Mouse (Mus musculus) kidney, adult 11 months (tissue): Measurements from ENCODE around the gene Pbxip1.

Experiments used
- DNase-seq: peaks from one replicate; pipeline ENCODE4 v3.0.0; 2022

Pbxip1 gene

DNA sequence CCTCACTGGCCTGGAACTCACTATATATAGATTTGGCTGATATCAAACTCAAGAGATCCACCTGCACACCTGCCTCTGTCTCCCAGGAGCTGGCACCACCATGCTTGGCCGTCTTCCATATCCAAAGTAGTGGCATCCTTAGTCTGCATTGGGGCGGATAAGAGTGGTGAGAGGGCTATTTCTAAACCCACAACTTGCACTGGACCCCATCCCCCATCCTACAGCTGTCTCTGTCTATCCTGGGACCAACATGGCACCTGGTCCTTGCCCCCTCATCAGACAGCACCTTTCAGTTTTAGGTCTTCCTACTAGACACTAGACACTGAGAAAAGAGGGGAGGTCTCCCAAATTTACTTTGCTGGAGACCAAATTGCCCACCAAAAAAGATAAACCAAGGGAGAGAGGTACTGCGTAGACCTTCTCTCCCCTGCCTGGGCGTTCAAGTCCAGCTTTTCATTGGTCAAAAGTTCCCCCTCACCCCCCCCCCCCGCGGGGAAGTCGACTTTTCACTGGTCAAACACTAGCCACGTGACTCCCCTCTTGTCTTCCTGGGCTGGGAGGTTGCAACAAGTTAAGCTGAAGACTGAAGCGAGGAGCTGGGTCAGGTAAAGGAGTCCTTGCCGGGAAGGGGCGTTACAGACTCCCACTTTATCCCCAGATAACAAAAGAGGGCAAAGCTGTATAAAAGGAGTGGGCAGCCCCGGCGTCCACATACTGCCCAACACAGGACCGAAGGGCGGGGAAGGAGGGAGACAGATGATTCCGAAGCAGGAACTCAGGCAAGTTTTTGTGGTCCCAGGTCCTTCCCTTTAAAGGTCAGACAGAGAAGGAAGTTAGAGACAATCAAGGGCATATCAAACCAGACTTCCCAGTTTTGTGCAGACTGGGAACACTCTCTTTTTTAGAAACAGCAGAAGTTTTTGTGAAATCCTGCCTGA lies at the start of gene Pbxip1:
Pbxip1 (plus strand) TSS at position 531 of the 938 bp plus-strand sequence.
- peak; percentile 74 for DNase-seq

DNA sequence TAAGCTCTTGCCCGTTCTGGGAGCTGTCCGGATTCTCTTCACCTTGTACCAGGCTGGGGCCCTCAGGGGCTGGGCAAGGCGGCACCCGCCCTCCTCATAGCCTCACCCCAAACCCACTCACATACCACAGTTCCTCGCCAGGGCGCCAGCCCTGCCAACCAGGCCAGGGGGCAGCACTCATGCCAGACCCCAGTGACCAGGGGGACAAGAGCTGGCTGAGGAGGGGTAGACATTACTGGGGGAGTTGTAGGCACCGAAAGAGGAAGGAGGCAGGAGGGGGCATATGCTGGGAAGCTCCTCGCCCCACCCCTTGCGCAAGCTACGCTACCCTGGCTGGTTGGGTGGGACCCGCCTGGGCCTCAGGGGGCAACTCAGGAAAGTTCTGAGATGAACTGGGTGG lies 48.9 kb upstream of the Pbxip1 start:
- DNase-seq = peak; percentile 37

DNA sequence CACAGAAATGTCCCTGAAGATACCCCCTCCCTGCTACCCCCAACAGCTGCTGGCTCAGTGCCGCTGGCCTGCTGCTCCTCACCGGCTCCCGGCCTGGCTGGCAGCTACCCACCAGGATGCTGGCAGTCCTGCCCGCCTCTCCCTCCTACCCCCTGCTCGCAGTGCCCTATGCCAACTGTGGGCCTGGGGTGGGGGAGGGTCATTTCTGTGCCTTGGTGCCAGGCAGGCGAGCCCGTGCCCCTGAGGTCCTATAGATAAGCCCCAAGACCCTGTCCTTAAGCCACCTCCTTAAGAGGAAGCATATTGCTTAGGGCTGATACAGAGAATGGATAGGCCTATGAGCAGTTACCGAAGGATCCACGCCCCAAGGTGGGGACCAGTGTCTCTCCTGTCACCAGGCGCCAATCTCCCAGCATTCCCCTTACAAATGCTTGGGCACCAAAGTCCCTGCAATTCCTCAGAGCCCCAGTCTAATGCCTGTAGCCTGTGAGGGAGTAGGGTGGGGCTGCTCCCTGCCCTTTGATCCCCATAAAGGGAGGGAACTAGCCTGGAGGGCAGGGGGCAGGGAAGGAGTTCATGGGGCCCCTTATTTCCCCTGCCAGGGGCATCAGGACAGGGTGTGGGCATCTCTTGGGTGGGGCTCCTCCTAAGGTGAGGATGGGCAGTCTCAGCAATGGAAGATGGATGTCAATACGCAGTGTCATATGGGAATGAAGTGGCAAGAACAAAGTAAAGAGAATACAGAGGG lies 48.2 kb upstream of the Pbxip1 start:
- DNase-seq = peak; percentile 67

DNA sequence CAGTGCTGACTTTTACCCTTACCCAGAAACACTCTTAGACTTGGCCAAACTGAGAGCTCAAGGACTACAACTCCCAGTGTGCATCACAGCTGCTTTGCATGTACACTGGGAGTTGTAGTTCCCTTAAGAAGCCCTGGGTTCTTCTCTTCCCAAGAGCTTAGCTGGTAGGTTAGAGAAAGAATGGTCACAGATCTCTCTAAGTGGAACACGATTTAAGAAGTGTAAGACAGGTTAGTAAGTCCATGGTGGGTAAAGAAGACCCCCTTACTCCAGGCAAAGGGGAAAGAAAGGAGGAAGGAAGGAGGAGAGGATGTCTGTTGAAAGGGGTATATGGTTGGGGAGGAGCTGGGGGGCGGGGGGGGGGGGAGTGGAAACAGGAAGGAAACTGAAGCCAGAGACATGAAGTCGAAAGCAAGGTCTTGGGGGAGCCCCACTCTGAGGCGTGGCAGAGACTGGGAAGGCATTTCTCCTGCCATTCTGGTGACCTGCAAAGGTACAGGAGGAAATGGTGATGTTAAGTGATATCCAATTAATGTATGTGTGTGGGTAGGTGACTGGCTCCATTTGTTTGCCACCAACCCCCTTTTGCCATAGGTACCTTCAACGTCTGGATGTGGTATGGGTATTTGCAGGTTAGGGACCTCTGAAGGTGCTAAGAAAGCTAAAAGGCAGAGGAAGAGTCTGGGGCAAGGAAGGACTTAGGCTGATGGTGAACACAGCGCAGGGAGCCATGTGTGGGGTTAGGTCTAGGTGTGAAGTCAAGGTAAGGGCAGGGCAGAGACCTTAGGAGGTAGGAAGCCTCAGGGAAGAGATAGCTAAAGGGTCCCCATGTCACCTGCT lies 47.4 kb upstream of the Pbxip1 start:
- peak; percentile 31 for DNase-seq

DNA sequence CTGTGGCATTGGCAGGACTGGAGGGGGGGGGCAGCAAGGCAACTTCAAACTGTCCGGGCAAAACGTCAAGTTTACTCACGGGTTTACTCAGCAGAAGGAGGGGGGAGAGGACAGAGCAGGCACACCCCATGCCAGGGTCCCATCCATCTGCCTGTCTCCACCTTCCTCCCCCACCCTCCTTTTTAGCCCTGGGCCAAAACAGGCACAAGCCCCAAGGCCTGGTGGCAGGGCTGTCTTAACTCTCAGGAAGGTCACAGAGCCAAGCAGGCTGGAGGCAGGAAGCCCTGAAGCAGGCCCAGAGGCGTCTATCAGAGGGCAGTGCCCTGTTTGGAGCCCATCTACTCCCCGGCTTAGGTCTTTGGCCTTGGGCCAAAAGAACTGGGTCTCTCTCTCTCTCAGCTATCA lies 46.4 kb upstream of the Pbxip1 start:
- peak; percentile 53 for DNase-seq

DNA sequence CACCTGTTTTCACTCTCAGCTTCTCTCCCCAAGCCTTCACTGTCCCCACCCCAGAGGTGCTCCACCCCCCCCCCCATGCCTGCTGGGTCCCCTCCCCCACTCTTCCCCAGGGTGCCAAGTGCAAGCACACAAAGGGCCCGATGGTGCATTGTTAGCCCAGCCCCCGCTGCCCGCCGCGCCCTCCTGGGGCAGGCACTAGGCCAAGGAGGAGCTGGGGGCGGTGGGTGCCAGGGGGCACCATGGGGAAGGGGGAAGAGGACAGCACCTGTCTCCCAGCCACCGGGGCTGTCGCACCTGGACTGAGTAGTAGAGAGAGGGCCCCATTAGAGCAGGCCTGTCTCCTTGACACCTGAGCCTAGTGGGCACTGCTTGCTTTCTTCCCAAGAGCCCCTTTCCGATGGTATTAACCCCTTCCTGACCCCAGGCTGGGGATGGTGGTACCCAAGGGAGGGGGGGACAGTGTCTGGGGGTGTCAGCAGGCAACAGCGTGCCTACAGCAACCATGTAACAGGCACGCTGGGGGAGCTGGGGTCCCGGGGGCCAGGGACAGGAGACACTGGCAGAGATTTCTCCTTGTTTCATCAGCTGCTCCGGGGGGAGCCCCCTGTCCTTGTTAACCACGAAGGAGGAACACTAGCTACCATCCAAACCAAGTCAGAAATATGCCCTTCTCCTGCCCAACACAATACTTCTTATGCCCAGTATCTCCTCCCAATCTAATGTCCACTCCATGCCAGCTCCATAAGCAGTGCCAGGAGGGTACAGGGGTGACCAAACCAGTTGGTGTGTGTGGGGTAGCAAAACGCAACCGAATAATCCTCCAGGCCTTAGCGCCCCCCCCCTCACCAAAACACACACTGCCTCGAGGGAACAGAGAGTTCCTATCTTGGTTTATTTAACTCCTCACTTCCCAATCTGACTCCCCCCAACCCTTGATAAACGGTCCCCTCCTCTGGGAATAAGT lies 45.5 kb upstream of the Pbxip1 start:
- peak; percentile 40 for DNase-seq

DNA sequence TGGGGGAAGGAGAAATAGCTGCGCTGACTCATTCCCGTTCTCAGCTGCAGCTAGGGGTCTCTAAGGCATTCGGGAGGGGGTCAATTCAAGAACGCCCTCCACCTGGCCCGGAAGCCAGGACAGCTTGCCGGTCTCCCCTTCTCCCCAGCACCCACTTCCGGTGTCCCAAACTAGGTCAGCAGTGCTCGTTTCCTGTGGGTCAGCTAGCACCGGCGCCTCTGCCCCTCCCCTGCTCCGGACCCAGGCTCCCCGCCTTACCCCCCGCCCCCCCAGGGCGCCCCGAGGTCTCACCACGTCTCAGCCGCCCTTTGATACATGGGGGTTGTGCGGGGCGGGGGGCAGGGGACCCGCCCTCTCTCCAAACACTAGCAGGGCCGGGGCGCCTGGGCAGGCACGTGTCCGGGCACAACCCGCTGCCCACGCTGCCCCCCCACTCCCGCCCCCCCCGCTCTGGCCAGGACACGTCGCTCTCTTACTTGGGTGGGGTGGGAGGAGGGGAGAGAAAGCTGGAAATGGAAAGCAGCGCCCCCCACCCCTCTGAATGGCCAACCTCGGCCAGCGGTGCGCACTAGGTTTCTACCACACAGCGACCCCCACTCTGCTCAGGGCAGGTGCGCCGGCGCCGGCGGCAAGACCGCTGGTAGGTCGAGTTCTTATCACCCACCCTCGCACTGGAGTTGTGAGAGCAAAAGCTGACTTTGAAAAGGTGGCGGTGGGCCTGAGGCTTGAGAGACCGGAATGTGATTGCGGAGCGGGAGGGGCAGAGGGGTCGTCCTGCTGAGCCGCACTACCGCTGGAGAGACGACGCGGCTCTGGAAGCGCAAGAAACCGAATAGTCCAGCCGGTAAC lies 44.6 kb upstream of the Pbxip1 start:
- DNase-seq = peak; percentile 84

DNA sequence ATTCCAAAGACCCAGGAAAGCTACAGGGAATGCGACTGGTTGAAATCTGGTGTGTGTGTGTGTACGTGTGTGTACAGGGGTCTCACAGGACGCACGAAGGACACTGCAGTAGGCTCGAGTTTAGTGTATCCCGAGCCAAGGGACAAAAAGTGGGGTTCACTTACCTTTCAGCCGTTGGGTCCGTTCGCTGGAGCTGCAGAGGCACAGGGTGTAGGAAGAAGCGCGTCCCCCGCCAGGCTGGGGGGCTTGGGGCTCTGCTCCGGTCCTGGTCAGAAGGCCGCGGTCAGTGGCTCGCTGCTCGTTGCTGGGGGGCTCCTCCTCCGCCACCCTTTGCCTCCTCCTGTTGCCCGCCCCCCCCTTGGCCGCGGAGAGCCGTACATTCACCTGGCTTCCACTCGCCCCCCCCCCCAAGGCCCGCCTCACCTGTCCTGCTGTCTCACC lies 43.6 kb upstream of the Pbxip1 start:
- peak; percentile 61 for DNase-seq

DNA sequence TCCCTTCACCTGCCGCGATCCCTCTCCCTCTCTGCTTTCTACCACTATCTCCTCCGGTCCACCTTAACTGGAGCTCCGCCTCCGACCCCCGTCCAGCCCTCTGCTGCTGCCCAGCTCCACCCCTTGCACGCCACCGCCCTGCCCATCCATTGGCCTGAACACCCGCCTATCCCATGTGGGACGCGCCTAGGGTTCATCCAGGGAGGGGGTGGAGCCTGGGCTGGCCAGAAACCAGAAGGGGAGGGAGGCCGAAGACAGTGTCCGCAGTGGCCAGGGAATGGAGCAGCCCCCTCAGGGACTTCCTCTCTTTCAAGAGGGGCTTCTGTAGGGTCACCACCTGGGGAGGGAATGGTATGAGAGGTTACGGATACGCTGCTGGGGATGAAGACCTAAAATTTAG lies 42.9 kb upstream of the Pbxip1 start:
- peak; percentile 99 for DNase-seq

DNA sequence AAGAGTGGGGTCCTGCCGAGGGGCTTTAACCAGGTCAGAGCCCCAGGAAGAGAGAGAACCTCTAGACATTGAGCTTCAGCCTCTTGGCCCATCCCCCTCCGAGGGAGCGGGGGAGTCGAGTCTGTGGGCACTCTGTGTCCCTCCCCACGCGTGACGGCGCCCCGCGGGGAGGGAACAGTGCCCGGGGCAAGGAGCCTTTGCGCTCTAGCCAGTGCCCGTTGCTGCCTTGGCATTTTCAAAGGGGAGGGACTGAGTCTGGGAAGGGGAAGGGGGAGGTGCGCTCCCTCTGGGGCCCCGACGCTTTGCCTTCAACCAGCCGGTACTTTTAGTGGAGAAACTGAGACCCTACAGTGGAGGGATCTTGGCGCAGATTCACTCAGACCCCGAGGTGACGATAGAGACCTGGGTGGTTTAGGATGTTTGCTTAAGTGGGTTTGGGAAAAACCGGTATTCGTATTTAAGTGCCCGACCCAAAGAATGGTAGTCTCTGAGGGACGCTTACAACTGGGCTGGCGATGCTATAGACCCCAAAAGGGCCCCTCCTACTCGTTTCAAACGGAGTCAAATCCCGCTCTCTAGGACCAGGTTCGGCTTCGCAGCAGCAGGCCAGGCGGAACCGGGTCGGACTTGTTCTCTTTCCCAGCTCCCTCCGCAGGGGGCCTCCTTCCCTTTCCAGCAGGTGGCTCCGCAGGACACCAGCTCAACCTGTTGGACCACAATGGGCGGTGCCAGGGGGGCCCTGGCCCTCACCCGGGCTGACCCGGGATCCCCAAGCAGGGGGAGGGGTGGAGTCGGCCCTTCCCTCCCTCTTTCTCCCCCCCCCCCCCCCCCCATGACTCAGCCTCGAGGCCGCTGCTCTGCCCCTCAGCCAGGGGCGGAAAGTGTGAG lies 42.3 kb upstream of the Pbxip1 start, which contains the start of gene Zbtb7b:
Zbtb7b (minus strand) TSS at position 771 of the 888 bp plus-strand sequence.
- peak; percentile 94 for DNase-seq

DNA sequence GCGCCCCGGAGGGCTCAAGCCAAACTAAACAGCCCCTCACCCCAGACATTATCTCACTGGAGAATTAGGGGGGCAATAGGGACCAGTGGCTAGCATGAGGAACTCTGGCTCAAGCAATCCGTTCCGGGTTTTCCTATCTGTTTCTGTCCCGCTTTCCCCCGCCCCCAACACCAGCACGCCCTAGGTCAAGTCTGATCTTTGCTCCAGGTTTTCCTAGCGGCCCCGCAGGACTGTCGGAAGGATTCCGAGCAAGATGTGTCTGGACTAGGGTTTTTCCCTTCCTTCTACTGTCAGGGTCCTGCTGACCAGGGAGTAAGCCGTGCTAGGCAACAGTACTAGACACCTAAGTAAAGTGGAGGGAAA lies 41.6 kb upstream of the Pbxip1 start:
- DNase-seq = peak; percentile 90

DNA sequence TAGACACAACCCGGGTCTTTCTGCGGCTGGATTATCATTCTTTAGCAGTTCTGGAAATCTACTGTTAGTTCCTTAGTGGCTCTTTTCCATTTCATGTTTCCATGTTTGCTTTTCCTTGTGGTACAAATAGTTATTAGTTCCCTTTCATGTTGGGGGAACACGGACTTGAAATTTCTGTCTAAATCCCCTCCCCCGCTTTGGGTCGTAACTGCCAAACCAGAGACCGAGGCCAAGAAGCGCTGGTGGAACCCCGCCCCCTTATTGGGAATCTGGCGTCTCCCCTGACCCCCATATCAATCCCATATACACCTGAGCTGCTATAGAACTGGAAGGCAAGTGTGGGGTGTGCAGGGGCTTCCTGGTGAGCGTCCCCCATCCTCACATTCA lies 41.1 kb upstream of the Pbxip1 start:
- DNase-seq = peak; percentile 39

DNA sequence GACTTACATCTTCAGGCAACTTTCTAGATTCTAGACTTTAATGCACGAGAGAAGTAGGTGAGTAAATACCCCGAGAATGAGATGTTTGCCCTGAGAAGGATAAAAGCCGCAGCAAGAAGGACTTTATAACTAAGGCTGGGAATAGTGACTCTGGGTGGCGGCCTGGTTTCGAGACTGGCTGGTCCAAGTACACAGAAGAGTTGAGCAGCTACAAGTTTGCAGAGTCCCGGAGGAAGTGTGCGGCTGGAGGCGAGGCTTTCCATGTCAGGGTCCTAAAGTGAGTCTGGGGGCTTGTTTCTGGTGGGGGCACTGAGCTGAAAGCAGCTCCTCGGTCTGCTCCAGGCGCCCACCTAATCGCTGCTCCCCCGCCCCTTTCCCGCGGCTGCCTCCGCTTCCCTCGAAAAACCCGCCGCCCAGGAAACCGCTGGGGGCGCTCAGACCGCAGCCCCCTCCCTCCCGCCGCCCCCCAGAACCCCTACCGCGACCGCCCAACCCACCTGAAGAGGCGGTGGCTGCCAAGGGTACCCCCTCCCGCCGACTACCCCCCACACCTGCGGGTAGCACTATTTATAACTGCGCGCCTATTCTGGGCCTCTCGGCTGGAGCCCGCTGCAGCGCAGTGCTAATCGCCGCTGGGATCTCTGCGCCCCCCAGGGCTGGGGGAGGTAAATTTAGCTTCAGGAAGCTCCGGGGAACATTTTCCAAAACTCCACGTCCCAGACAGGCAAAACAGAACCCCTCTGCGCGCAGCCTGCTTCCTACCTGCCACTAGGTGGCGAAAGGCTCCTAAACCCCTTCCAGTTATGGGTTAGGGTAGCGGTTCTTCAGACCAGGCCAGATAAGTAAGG lies 40.5 kb upstream of the Pbxip1 start:
- DNase-seq = peak; percentile 74

DNA sequence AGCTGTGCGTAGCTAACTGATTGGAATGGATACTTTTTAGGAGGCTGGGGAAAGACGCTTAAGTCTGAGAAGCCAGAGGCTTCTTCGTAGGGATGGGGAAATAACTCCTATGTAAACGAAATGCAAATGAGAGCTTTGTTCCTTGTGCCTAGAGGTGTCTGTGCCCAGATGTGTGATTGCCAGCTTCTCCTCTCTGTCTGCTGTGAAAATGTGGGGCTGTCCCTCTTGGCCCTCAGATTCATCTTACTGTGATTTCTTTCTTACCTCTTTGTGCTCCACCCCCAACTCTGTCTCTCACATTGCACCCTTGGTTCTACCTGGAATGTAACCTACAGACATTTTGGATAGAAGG lies 39.9 kb upstream of the Pbxip1 start:
- no peak for DNase-seq

DNA sequence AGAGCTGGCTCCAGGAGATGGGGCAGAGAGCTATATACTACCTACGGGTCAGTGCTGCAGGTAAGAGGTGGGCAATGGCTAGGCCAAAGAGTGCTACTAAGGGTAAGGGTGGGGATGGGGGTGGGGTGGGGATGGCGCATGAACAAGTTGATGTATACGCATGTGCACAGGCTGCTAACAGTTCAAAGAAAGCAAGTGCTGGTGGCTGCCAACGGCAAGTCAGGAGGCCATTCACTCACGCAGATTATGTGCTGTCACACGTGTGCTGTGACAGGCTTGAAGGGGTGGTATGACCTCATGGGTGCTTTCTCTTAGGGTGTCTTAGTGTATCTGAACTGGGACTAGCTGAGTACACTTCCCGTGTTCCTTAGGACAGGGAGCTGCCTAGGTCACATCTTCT lies 35.2 kb upstream of the Pbxip1 start:
- DNase-seq = no peak

DNA sequence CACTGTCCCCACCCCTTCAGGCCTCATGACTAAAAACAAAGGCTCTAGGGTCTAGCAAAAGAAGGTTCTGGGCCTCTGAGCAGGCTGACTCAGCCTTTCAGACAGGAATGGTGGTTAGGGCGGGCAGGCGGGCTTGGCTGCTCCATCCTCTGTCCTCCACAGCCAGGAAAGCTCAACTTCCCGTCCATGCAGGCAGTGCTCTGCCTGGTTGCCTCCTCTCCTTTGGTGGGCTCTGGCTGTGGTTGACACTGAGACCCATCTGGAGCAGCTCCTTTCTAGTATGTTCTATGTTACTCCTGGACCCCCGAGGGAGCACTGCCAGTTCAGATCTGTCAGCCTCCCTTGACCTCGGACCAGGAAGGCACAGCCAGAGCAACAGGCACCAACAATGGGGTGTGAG lies 33.8 kb upstream of the Pbxip1 start, which contains the start of gene Lenep:
Lenep (minus strand) TSS at position 101 of the 400 bp plus-strand sequence.
- DNase-seq = no peak

DNA sequence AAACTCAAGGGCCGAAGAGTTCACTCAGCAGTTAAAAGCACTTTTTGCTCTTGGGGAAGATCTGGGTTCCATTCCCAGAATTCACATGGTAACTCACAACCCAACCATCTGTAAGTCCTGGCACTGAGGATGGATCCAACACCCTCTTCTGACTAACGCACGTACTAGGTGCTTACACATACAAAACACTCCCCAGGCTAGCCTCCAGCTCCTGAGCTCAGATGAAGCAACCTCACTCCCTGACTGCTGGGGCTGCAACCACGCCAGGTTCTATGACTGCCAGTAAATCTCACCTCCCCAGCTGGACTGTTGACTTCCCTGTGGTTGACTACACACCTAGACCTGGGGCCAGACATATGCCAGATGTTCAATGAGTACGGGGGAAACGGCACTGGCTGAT lies 29.6 kb upstream of the Pbxip1 start:
- no peak for DNase-seq

DNA sequence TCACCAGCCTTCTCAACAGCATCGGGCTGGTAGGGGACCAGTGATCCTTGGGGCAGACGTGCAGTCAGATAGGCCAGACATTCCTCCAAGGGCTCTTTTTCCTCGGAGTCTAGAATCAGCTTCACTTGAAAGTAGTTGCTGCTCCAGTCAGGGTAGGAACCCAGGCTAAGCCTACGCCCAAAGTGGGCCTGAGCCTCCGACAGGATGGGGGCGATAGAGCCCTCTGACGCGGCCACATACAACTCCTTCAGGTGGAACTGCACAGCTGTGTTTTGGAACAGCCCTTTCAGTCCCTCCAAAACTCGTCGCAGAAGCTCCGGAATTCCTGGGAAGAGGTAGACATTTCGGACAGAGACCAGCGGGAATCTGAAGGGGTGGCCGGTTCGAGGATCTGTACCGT lies 28.1 kb upstream of the Pbxip1 start:
- no peak for DNase-seq

DNA sequence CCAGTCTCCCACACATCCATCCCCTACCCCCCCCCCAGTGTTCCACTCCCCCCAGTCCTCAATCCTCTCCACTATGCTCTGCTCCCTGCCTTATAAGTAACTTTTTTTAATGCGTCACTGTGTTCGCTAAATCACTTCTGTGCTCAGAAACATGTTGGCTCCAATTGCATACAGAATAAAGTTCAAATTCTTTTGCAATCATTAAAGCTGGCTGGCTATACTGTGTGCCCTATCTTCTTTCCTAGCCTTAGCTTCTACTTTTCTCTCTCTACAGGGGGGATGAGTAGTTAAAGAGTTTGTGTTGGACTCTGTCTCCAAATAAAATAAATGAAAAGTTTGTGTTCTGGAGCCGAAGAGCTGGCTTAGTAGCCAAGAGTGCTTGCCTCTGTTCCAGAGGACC lies 26.8 kb upstream of the Pbxip1 start:
- DNase-seq = no peak
